Comparison of ENCODE assay signal across 18 mouse cellular contexts in genomic region chr13:45632133-45632532, GRCm38 (mm10).
A peak's percentile ranks its signal among the peaks of the same experiment; 100 is the strongest.
DNase-seq lines count a peak whose midpoint lies in the region; ATAC-seq and TF ChIP-seq lines count a peak whose summit lies in the region.
"Had no signal": no experiment of that assay in that cellular context is flagged by ENCODE, and none has a peak within 500 bp of the region (broad histone marks: within the 10 kb centered on the region; RNA-seq: fewer than 3 reads in every experiment).

No protein-coding gene starts in this region.

- H3K36me3 ChIP-seq in hindbrain, embryonic 11.5 days (ENCODE audit: control insufficient read depth, insufficient read depth, low read length) = no peaks in the 10 kb centered on the region
- H3K36me3 ChIP-seq in hindbrain, embryonic 13.5 days = no peaks in the 10 kb centered on the region
- H3K36me3 ChIP-seq in lung, postnatal 0 days (ENCODE audit: insufficient read depth, low read length) = no peaks in the 10 kb centered on the region
- H3K36me3 ChIP-seq in heart, embryonic 10.5 days = no peaks in the 10 kb centered on the region
- H3K36me3 ChIP-seq: embryonic facial prominence, embryonic 12.5 days; forebrain, embryonic 12.5 days; kidney, embryonic 15.5 days; neural tube, embryonic 15.5 days had no signal

- no peak overlapping the region for H3K4me3 ChIP-seq in hindbrain, embryonic 11.5 days (ENCODE audit: low read depth, low read length)
- H3K4me3 ChIP-seq in hindbrain, embryonic 13.5 days = no peak overlapping the region
- H3K4me3 ChIP-seq in lung, postnatal 0 days (ENCODE audit: low read depth, low read length) = no peak overlapping the region
- no peak overlapping the region for H3K4me3 ChIP-seq in heart, embryonic 10.5 days
- H3K4me3 ChIP-seq: embryonic facial prominence, embryonic 12.5 days; forebrain, embryonic 12.5 days; kidney, embryonic 15.5 days; neural tube, embryonic 15.5 days had no signal

- no peak for ATAC-seq in hindbrain, embryonic 11.5 days (ENCODE audit: low FRiP score)
- no peak for ATAC-seq in hindbrain, embryonic 13.5 days (ENCODE audit: low FRiP score)
- no peak for ATAC-seq in lung, postnatal 0 days

- no peak for TF ChIP-seq POLR2A in brain, embryonic 14.5 days (IDR thresholded peaks at IDR 0.05; ENCODE audit: borderline replicate concordance, extremely low read depth, insufficient read depth, insufficient read length, poor library complexity, severe bottlenecking)

- peak; percentile 64 for TF ChIP-seq CTCF in lung, postnatal 0 days (IDR thresholded peaks at IDR 0.05)
- peak; percentile 35; the same call in 1 of the 2 replicates for TF ChIP-seq CTCF in brain, embryonic 14.5 days (IDR thresholded peaks at IDR 0.05; ENCODE audit: borderline replicate concordance, extremely low read depth, insufficient read depth, insufficient read length)

- no peak overlapping the region for H3K4me2 ChIP-seq in hindbrain, embryonic 11.5 days (replicated peaks; ENCODE audit: low read depth, low read length)
- H3K4me2 ChIP-seq in hindbrain, embryonic 13.5 days = no peak overlapping the region
- no peak overlapping the region for H3K4me2 ChIP-seq in lung, postnatal 0 days (replicated peaks; ENCODE audit: low read depth, low read length)
- H3K4me2 ChIP-seq: embryonic facial prominence, embryonic 12.5 days; forebrain, embryonic 12.5 days; heart, embryonic 11.5 days; hindbrain, embryonic 14.5 days; kidney, embryonic 15.5 days; neural tube, embryonic 15.5 days had no signal

- no peaks in the 10 kb centered on the region for H3K27me3 ChIP-seq in hindbrain, embryonic 11.5 days (ENCODE audit: control insufficient read depth, insufficient read depth, low read length)
- no peaks in the 10 kb centered on the region for H3K27me3 ChIP-seq in hindbrain, embryonic 13.5 days
- H3K27me3 ChIP-seq in lung, postnatal 0 days (replicated peaks; ENCODE audit: insufficient read depth, low read length) = no peaks in the 10 kb centered on the region
- H3K27me3 ChIP-seq in heart, embryonic 10.5 days (ENCODE audit: insufficient read depth, poor library complexity, severe bottlenecking) = no peaks in the 10 kb centered on the region
- H3K27me3 ChIP-seq: embryonic facial prominence, embryonic 12.5 days; forebrain, embryonic 12.5 days; kidney, embryonic 15.5 days; neural tube, embryonic 15.5 days had no signal

- H3K27ac ChIP-seq in hindbrain, embryonic 11.5 days (ENCODE audit: low read depth, low read length) = no peak overlapping the region
- no peak overlapping the region for H3K27ac ChIP-seq in hindbrain, embryonic 13.5 days
- no peak overlapping the region for H3K27ac ChIP-seq in lung, postnatal 0 days (ENCODE audit: low read length)
- H3K27ac ChIP-seq in heart, embryonic 10.5 days = no peak overlapping the region
- H3K27ac ChIP-seq: embryonic facial prominence, embryonic 12.5 days; forebrain, embryonic 12.5 days; hindbrain, embryonic 14.5 days; kidney, embryonic 15.5 days; neural tube, embryonic 15.5 days had no signal

- peak; percentile 12 to 21 for DNase-seq in cerebellum, adult 18-20 months
- DNase-seq in cerebellum, adult 11 months = no peak
- DNase-seq in hindbrain, embryonic 11.5 days (ENCODE audit: low spot score) = peak; percentile 22
- no peak for DNase-seq in lung, postnatal 0 days (ENCODE audit: low spot score)
- DNase-seq in lung, adult 18-20 months = no peak
- DNase-seq in brain, embryonic 14.5 days (ENCODE audit: low read depth) = no peak
- no peak for DNase-seq in heart, embryonic 10.5 days (ENCODE audit: low spot score)
- DNase-seq: layer of hippocampus, postnatal 36 days; lung, postnatal 36 days; right cerebral cortex, postnatal 25 days; thymus, postnatal 36 days had no signal

- H3K9me3 ChIP-seq in hindbrain, embryonic 11.5 days (ENCODE audit: control insufficient read depth, low read length) = no peaks in the 10 kb centered on the region
- no peaks in the 10 kb centered on the region for H3K9me3 ChIP-seq in hindbrain, embryonic 13.5 days
- H3K9me3 ChIP-seq in lung, postnatal 0 days (ENCODE audit: low read length) = no peaks in the 10 kb centered on the region
- no peaks in the 10 kb centered on the region for H3K9me3 ChIP-seq in heart, embryonic 10.5 days
- H3K9me3 ChIP-seq: embryonic facial prominence, embryonic 12.5 days; forebrain, embryonic 12.5 days; kidney, embryonic 15.5 days; neural tube, embryonic 15.5 days had no signal

- 89% methylated on average over 3 of the region's 3 CpGs for WGBS in hindbrain, embryonic 11.5 days
- WGBS in hindbrain, embryonic 13.5 days = 85% methylated on average over 3 of the region's 3 CpGs
- 80% methylated on average over 3 of the region's 3 CpGs for WGBS in lung, postnatal 0 days
- 87% methylated on average over 3 of the region's 3 CpGs for WGBS in heart, embryonic 10.5 days

- no peak overlapping the region for H3K9ac ChIP-seq in hindbrain, embryonic 11.5 days (ENCODE audit: low read depth, low read length)
- H3K9ac ChIP-seq in hindbrain, embryonic 13.5 days = no peak overlapping the region
- no peak overlapping the region for H3K9ac ChIP-seq in lung, postnatal 0 days (replicated peaks; ENCODE audit: low read depth)
- H3K9ac ChIP-seq: embryonic facial prominence, embryonic 12.5 days; forebrain, embryonic 12.5 days; hindbrain, embryonic 14.5 days; kidney, embryonic 15.5 days; neural tube, embryonic 15.5 days had no signal

- TF ChIP-seq EP300 in lung, postnatal 0 days (IDR thresholded peaks at IDR 0.05) = no peak

- H3K4me1 ChIP-seq in hindbrain, embryonic 11.5 days (replicated peaks; ENCODE audit: control insufficient read depth, insufficient read depth, low read length) = no peaks in the 10 kb centered on the region
- H3K4me1 ChIP-seq in hindbrain, embryonic 13.5 days (replicated peaks) = no peaks in the 10 kb centered on the region; the same call in 1 of the 2 replicates
- H3K4me1 ChIP-seq in lung, postnatal 0 days (ENCODE audit: insufficient read depth, low read depth, low read length) = peaks cover 8% of the 10 kb centered on the region; the same call in 1 of the 2 replicates
- H3K4me1 ChIP-seq in heart, embryonic 10.5 days = peaks cover 25% of the 10 kb centered on the region
- H3K4me1 ChIP-seq: embryonic facial prominence, embryonic 12.5 days; kidney, embryonic 15.5 days had no signal

Comparison
In these comparisons a context has a peak if more than half of its experiments do, and no peak if none do; other contexts are left out.
1. DNase-seq: peak in cerebellum, adult 18-20 months (2 of 2) and hindbrain, embryonic 11.5 days (single experiment); none in cerebellum, adult 11 months (single experiment), lung, postnatal 0 days (single experiment), lung, adult 18-20 months (0 of 2), brain, embryonic 14.5 days (single experiment) and heart, embryonic 10.5 days (single experiment).